Mouse (Mus musculus) stomach, embryonic 16.5 days (tissue): ENCODE measurements around the gene Trim14. TPM values are rescaled to one million over a fixed set of nuclear protein-coding genes. Genes with fewer than 3 reads are reported as not detected.
"Not testable (repeated sequence)": the region's sequence is repeated elsewhere in the genome, so short reads cannot be mapped to it uniquely, and the experiment has no call there.

Experiments used
- ATAC-seq: fragments of 200-750 bp; cut with Nextera tagmentation; 2 replicates; pipeline ENCODE4 v1.8.0; 2017; ENCODE audit warnings: moderate number of reproducible peaks, moderate TSS enrichment; ENCODE audit not compliant: insufficient read depth, low FRiP score
- H3K27ac ChIP-seq: fragments of 300-500 bp; sonication (generic); 2 replicates; pipeline ENCODE4 v1.5.1; 2014; ENCODE audit warnings: low read length
- H3K27me3 ChIP-seq: fragments of 300-500 bp; sonication (generic); 2 replicates; pipeline ENCODE4 v1.6.1; 2014; ENCODE audit warnings: low read length, control low read depth, mixed read lengths; ENCODE audit not compliant: control insufficient read depth, insufficient read depth
- H3K36me3 ChIP-seq: fragments of 300-500 bp; sonication (generic); 2 replicates; pipeline ENCODE4 v1.6.1; 2014; ENCODE audit warnings: low read length; ENCODE audit not compliant: control insufficient read depth, insufficient read depth
- H3K4me1 ChIP-seq: fragments of 300-500 bp; sonication (generic); 2 replicates; pipeline ENCODE4 v1.6.1; 2014; ENCODE audit warnings: low read length, control low read depth, mixed read lengths; ENCODE audit not compliant: control insufficient read depth, insufficient read depth
- H3K4me2 ChIP-seq: fragments of 300-500 bp; sonication (generic); 2 replicates; pipeline ENCODE4 v1.6.1; 2014; ENCODE audit warnings: low read depth, low read length, mixed read lengths
- H3K4me3 ChIP-seq: fragments of 300-500 bp; sonication (generic); replicated peaks from 2 replicates; pipeline ENCODE4 v1.5.1; 2014; ENCODE audit warnings: mild to moderate bottlenecking, low read length
- H3K9ac ChIP-seq: fragments of 300-500 bp; sonication (generic); 2 replicates; pipeline ENCODE4 v1.6.1; 2014; ENCODE audit warnings: low read length
- H3K9me3 ChIP-seq: fragments of 300-500 bp; sonication (generic); replicated peaks from 2 replicates; pipeline ENCODE4 v1.6.1; 2016; ENCODE audit warnings: low read length, control low read depth; ENCODE audit not compliant: control insufficient read depth
- WGBS: fragments of 180-500 bp; shearing (Covaris S2); extraction: QIAGEN DNeasy Blood & Tissue Kit; methylation state at CpG from one replicate; pipeline ENCODE4 v1.1.7; 2014; 5-methylcytosine and 5-hydroxymethylcytosine counted together
- polyA plus RNA-seq: library from polyadenylated mRNA; unstranded; fragments of >200 nt; fragmentation: Nextera tagmentation; extraction: Ambion mirVana; gene quantifications from 2 replicates; pipeline ENCODE4 v1.2.1, GENCODE M21; 2015

Gene Trim14
- 4.4 and 5.7 TPM in 2 replicates for polyA plus RNA-seq

- H3K36me3 ChIP-seq: no peaks in the 10 kb centered on the region
- under 1% methylated on average over 46 of the region's 46 CpGs for WGBS
- no peak within 1 kb of the TSS; the same call in 1 of the 2 replicates for H3K27ac ChIP-seq
- H3K4me2 ChIP-seq: peak within 1 kb of the TSS; percentile 71
- H3K4me1 ChIP-seq: peaks cover 7% of the 10 kb centered on the region; the same call in 1 of the 2 replicates
- H3K9me3 ChIP-seq: no peaks in the 10 kb centered on the region
- peaks cover 22% of the 10 kb centered on the region; the same call in 1 of the 2 replicates for H3K27me3 ChIP-seq
- H3K4me3 ChIP-seq: peak within 1 kb of the TSS; percentile 58
- peak within 1 kb of the TSS; percentile 73 for H3K9ac ChIP-seq
- peak; percentile 61; the same call in 1 of the 2 replicates for ATAC-seq
These were observed at the start of gene Trim14 for GRCm38 (mm10) chr4:46535840-46536361. TSS of gene Trim14 (minus strand) at chr4:46536141.

GRCm38 (mm10) chr4:46585041-46585810 is 49.3 kb upstream of the Trim14 start:
- no peaks in the 10 kb centered on the region for H3K36me3 ChIP-seq
- no peak overlapping the region for H3K9ac ChIP-seq
- no peaks in the 10 kb centered on the region; the same call in 1 of the 2 replicates for H3K4me1 ChIP-seq
- no peaks in the 10 kb centered on the region for H3K27me3 ChIP-seq
- no peak overlapping the region for H3K27ac ChIP-seq
- H3K9me3 ChIP-seq: no peaks in the 10 kb centered on the region
- no peak overlapping the region for H3K4me3 ChIP-seq
- 66% methylated on average over 13 of the region's 13 CpGs for WGBS
- ATAC-seq: no peak
- H3K4me2 ChIP-seq: no peak overlapping the region

DNA sequence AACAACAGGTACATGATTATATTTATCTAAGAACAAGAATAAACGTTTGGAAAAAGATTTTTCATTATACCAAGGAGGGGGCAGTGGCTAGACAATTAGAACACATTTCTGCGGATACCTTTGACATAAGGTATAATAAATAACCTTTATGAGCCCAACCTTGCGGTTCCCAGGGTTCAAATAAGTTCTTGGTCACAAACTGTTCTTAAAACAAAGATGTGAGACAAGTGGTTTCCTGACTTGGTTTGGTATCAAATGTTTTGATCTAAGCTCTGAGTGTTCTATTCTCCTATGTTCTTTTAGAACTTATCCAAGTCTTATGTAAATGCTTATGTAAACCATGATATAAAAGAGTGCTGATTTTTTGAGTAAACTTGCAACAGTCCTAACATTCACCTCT is 48.6 kb upstream of the Trim14 start:
- H3K4me1 ChIP-seq, H3K27ac ChIP-seq, H3K27me3 ChIP-seq, H3K9me3 ChIP-seq, H3K4me2 ChIP-seq, H3K36me3 ChIP-seq, H3K9ac ChIP-seq, ATAC-seq, H3K4me3 ChIP-seq: not testable (repeated sequence)
- 36% methylated on average over 3 of the region's 3 CpGs for WGBS

GRCm38 (mm10) chr4:46584084-46584483 is 48.1 kb upstream of the Trim14 start:
- H3K9me3 ChIP-seq, H3K4me2 ChIP-seq, H3K4me3 ChIP-seq, H3K9ac ChIP-seq, H3K27ac ChIP-seq, H3K27me3 ChIP-seq, H3K36me3 ChIP-seq, ATAC-seq, H3K4me1 ChIP-seq: not testable (repeated sequence)
- 74% methylated on average over 2 of the region's 6 CpGs for WGBS

GRCm38 (mm10) chr4:46582024-46582423 is 46.1 kb upstream of the Trim14 start:
- not testable (repeated sequence) for H3K9ac ChIP-seq, H3K4me3 ChIP-seq, H3K4me1 ChIP-seq, H3K36me3 ChIP-seq, H3K27me3 ChIP-seq, H3K27ac ChIP-seq, H3K4me2 ChIP-seq, ATAC-seq, H3K9me3 ChIP-seq
- 79% methylated on average over 9 of the region's 9 CpGs for WGBS

DNA sequence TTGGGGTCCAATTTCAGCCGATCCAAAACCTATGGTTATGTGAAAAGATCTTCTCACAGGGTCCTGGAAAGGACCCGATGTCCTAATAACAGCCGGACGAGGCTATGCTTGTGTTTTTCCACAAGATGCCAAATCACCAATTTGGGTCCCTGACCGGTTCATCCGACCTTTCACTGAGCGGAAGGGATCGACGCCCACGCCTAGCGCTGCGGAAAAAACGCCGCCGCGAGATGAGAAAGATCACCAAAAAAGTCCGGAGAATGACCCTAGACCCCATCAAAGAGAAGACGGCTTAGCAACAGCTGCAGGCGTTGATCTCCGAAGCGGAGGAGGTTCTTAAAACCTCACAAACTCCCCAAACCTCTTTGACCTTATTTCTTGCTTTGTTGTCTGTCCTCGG is 45.6 kb upstream of the Trim14 start:
- not testable (repeated sequence) for H3K4me2 ChIP-seq, H3K9ac ChIP-seq, H3K36me3 ChIP-seq, H3K27me3 ChIP-seq, H3K4me1 ChIP-seq, ATAC-seq, H3K9me3 ChIP-seq, H3K4me3 ChIP-seq, H3K27ac ChIP-seq
- 95% methylated on average over 22 of the region's 22 CpGs for WGBS

- not testable (repeated sequence) for H3K9ac ChIP-seq, H3K9me3 ChIP-seq, H3K4me1 ChIP-seq, H3K27ac ChIP-seq, ATAC-seq, H3K4me3 ChIP-seq, H3K4me2 ChIP-seq, H3K36me3 ChIP-seq, H3K27me3 ChIP-seq
- WGBS: 91% methylated on average over 15 of the region's 15 CpGs
These were observed 44.9 kb upstream of the Trim14 start for GRCm38 (mm10) chr4:46580799-46581243.

DNA sequence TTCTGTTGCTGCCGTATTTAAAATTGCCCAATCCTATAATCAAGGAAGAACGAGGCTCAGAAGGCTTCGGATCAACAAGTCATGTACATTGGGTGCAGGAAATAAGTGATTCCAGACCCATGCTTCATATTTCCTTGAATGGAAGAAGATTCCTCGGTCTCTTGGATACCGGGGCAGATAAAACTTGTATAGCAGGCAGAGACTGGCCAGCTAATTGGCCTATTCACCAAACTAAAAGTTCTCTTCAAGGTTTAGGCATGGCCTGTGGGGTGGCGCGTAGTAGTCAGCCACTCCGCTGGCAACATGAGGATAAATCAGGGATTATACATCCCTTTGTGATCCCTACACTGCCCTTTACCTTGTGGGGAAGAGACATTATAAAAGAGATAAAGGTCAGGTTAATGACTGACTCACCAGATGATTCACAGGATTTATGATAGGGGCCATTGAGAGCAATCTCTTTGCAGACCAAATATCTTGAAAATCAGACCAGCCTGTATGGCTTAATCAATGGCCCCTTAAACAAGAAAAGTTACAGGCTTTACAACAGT is 42.9 kb upstream of the Trim14 start:
- ATAC-seq, H3K36me3 ChIP-seq, H3K4me3 ChIP-seq, H3K27ac ChIP-seq, H3K4me2 ChIP-seq, H3K4me1 ChIP-seq, H3K9ac ChIP-seq, H3K27me3 ChIP-seq, H3K9me3 ChIP-seq: not testable (repeated sequence)
- WGBS: 87% methylated on average over 8 of the region's 8 CpGs

GRCm38 (mm10) chr4:46578228-46578627 is 42.3 kb upstream of the Trim14 start:
- Histone ChIP-seq H3K9me3 (peaks cover 7% of the 10 kb centered on the region; the same call in 1 of the 2 replicates), H3K4me3 (no peak overlapping the region), H3K4me1 (no peaks in the 10 kb centered on the region), H3K4me2 (no peak overlapping the region), H3K27me3 (no peaks in the 10 kb centered on the region), H3K36me3 (no peaks in the 10 kb centered on the region), H3K27ac (no peak overlapping the region), H3K9ac (no peak overlapping the region)
- WGBS: 70% methylated on average over 1 of the region's 1 CpGs
- no peak for ATAC-seq
